Mouse (Mus musculus) stomach, postnatal 0 days (tissue): ENCODE measurements around the gene Bbx.

ENCODE experiments used
- CTCF ChIP-seq: IDR thresholded peaks from 2 replicates; pipeline ENCODE4 v1.5.1; 2016; ENCODE audit warnings: antibody characterized with exemption, low read depth, mild to moderate bottlenecking, moderate library complexity
- EP300 ChIP-seq: optimal IDR thresholded peaks from 2 replicates; pipeline ENCODE3; 2016; ENCODE audit warnings: antibody characterized with exemption

DNA sequence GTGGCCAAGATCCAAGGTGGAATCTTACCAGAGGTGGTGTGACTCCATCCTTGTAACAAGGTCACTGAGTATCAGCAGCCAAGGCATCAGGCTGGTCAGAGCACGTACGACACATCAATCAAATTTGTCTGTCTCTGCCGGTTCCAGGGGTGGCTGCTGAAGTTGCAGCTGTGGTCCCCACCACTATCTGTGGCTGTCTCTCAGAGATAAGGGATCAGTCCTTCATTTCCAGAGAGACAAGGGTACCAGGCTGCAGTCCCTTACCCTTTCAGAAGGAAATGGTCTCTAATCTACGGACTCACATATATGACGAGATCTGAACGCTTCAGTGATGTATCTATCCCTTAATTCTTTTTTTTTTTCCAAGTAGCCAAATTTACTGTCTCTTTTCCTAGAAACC, 245.6 kb downstream of the Bbx start:
- TF ChIP-seq CTCF: no peak
- TF ChIP-seq EP300: no peak
